Mouse (Mus musculus): ENCODE data around the gene Myh3.

DNA sequence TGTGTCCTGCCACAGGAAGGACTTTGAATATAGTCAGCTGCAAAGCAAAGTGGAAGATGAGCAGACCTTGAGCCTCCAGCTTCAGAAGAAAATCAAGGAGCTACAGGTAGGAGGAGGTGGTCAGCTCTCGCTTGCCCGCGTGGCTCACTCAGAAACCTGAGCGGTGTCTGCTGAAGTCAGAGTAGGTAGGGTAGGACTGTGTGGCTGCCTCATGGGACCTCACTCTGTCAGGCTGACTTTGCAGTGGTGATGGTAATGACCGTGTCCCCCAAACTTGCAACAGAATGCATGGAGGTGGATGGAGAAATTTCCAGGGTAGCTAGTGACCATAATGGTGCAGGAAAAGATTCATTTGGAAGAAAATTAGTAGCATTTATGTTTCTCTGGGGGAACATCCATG lies 15.6 kb downstream of the Myh3 start:
- TF ChIP-seq POLR2A (IDR thresholded peaks at IDR 0.05; ENCODE audit: borderline replicate concordance, extremely low read depth, insufficient read depth, insufficient read length, poor library complexity, severe bottlenecking) (no peak), CTCF (IDR thresholded peaks at IDR 0.05; ENCODE audit: borderline replicate concordance, extremely low read depth, insufficient read depth, insufficient read length) (no peak)
